Mouse (Mus musculus) heart, adult 2 months (tissue): ENCODE measurements around the gene Zfp988. TPM values are rescaled to one million over a fixed set of nuclear protein-coding genes. Genes with fewer than 3 reads are reported as not detected.
"Not testable (repeated sequence)": the region's sequence is repeated elsewhere in the genome, so short reads cannot be mapped to it uniquely, and the experiment has no call there.

Source experiments
- DNase-seq, 2 experiments: peaks; one replicate each; pipeline ENCODE4 v3.0.0; 2021
- H3K27ac ChIP-seq: fragments of 200-600 bp; 2 replicates; pipeline ENCODE4 v1.8.1; 2022
- H3K27me3 ChIP-seq: fragments of 200-500 bp; 2 replicates; pipeline ENCODE4 v1.6.1; 2012; ENCODE audit warnings: mild to moderate bottlenecking, low read length, inconsistent platforms, mixed read lengths; ENCODE audit not compliant: control insufficient read depth, insufficient read depth
- H3K36me3 ChIP-seq: fragments of 200-500 bp; 2 replicates; pipeline ENCODE4 v1.6.1; 2012; ENCODE audit warnings: low read length, inconsistent platforms; ENCODE audit not compliant: control insufficient read depth, insufficient read depth
- H3K4me1 ChIP-seq: fragments of 200-500 bp; 2 replicates; pipeline ENCODE4 v1.6.1; 2011; ENCODE audit warnings: low read length; ENCODE audit not compliant: control insufficient read depth, insufficient read depth
- H3K4me3 ChIP-seq: fragments of 200-600 bp; 2 replicates; pipeline ENCODE4 v1.8.1; 2022
- H3K79me2 ChIP-seq: fragments of 200-500 bp; replicated peaks from 2 replicates; pipeline ENCODE4 v1.6.1; 2012; ENCODE audit warnings: mild to moderate bottlenecking, inconsistent platforms, low read length, moderate library complexity, mixed read lengths; ENCODE audit not compliant: control insufficient read depth, insufficient read depth
- H3K9ac ChIP-seq: fragments of 200-500 bp; 2 replicates; pipeline ENCODE4 v1.6.1; 2012; ENCODE audit warnings: low read depth, mild to moderate bottlenecking, control low read depth, inconsistent platforms, low read length, mixed read lengths
- WGBS: fragments of 180-500 bp; shearing (Covaris S2); methylation state at CpG from one replicate; pipeline ENCODE4 v1.1.7; 2018; 5-methylcytosine and 5-hydroxymethylcytosine counted together
- intact Hi-C: fragments of 180-260 bp; cut with DNase I; formaldehyde crosslinking; loops from one replicate; pipeline ENCODE4 v1.15.1; 2025
- polyA plus RNA-seq: library from polyadenylated mRNA; depleted of rRNA; stranded (reverse); fragments of >200 nt; gene quantifications from 2 replicates; pipeline ENCODE4 v1.2.3, GENCODE M21; 2012
- total RNA-seq, 2 experiments: library from RNA; stranded (reverse); gene quantifications; 2 replicates each; pipeline ENCODE4 v1.2.3; 2021

The Zfp988 gene
- total and polyA plus RNA-seq, 3 experiments = not detected

GRCm38 (mm10) chr4:147350541-147350940 is 45.1 kb downstream of the Zfp988 start:
- 67% methylated on average over 2 of the region's 2 CpGs for WGBS
- intact Hi-C loops, H3K4me3 ChIP-seq, H3K27me3 ChIP-seq, H3K4me1 ChIP-seq, H3K9ac ChIP-seq, H3K36me3 ChIP-seq, H3K79me2 ChIP-seq, H3K27ac ChIP-seq: not testable (repeated sequence)
- DNase-seq = peak in 1 of 2 experiments; percentile 5

- 72% methylated on average over 11 of the region's 13 CpGs for WGBS
- intact Hi-C loops = not testable (repeated sequence)
These were observed 46.0 kb downstream of the Zfp988 start for GRCm38 (mm10) chr4:147351376-147351980.

DNA sequence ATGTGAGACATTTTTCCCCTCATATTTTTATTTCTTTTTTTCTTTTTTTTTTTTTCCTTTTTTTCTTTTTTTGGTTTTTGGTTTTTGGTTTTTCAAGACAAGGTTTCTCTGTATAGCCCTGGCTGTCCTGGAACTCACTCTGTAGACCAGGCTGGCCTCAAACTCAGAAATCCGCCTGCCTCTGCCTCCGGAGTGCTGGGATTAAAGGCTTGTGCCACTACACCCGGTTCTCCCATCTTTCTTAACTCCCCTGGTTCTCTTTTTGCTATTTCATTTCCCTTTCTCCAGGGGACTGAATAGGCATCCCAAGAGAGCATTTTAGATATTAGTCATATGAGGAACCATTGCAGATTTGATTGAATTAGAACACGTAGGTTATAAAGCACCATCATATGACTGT is 48.2 kb downstream of the Zfp988 start:
- H3K4me1 ChIP-seq, H3K4me3 ChIP-seq, H3K79me2 ChIP-seq, H3K27ac ChIP-seq, H3K36me3 ChIP-seq, H3K27me3 ChIP-seq, intact Hi-C loops, H3K9ac ChIP-seq: not testable (repeated sequence)
- WGBS = 66% methylated on average over 4 of the region's 4 CpGs
- peak in 1 of 2 experiments; percentile 10 for DNase-seq

More at GRCm38 (mm10) chr4:147351376-147351980, 46.0 kb downstream of the Zfp988 start:
- not testable (repeated sequence) for H3K4me1 ChIP-seq, H3K36me3 ChIP-seq, H3K9ac ChIP-seq, H3K27me3 ChIP-seq, H3K4me3 ChIP-seq, H3K27ac ChIP-seq, H3K79me2 ChIP-seq, DNase-seq

DNA sequence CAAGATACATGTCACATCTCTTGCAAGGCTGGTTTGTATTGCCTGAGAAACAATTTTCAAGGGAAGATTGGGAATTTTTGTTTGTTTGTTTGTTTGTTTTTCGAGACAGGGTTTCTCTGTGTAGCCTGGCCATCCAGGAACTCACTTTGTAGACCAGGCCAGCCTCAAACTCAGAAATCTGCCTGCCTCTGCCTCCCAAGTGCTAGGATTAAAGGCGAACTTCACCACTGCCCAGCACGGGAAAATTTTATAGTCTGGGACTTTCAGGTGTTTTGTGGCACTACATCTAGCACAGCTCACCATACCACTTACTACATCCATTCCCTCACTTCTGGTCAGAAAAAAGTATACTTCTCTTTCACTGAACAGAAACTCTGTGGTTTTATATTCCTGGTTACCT is 50.6 kb downstream of the Zfp988 start:
- WGBS = no CpG with 5 or more reads among the region's 3 CpGs
- H3K79me2 ChIP-seq, intact Hi-C loops, H3K4me3 ChIP-seq, H3K36me3 ChIP-seq, H3K27me3 ChIP-seq, H3K4me1 ChIP-seq, H3K9ac ChIP-seq, H3K27ac ChIP-seq, DNase-seq: not testable (repeated sequence)

GRCm38 (mm10) chr4:147357195-147357594 is 51.7 kb downstream of the Zfp988 start:
- H3K4me1 ChIP-seq, H3K27me3 ChIP-seq, H3K79me2 ChIP-seq, H3K4me3 ChIP-seq, H3K36me3 ChIP-seq, intact Hi-C loops, H3K9ac ChIP-seq, H3K27ac ChIP-seq, DNase-seq: not testable (repeated sequence)
- WGBS = no CpG with 5 or more reads among the region's 2 CpGs

GRCm38 (mm10) chr4:147361003-147361402 is 55.5 kb downstream of the Zfp988 start, which contains the start of gene Zfp978:
Gene Zfp978 (plus strand): TSS chr4:147361303.
- H3K36me3 ChIP-seq, H3K27me3 ChIP-seq, H3K4me1 ChIP-seq, DNase-seq, H3K9ac ChIP-seq, intact Hi-C loops, H3K4me3 ChIP-seq, H3K27ac ChIP-seq, H3K79me2 ChIP-seq: not testable (repeated sequence)
- no CpG with 5 or more reads among the region's 6 CpGs for WGBS

GRCm38 (mm10) chr4:147361872-147362271 is 56.4 kb downstream of the Zfp988 start:
- H3K27me3 ChIP-seq, H3K9ac ChIP-seq, H3K4me1 ChIP-seq, intact Hi-C loops, H3K79me2 ChIP-seq, DNase-seq, H3K27ac ChIP-seq, H3K36me3 ChIP-seq, H3K4me3 ChIP-seq: not testable (repeated sequence)
- WGBS = no CpG with 5 or more reads among the region's 1 CpGs

DNA sequence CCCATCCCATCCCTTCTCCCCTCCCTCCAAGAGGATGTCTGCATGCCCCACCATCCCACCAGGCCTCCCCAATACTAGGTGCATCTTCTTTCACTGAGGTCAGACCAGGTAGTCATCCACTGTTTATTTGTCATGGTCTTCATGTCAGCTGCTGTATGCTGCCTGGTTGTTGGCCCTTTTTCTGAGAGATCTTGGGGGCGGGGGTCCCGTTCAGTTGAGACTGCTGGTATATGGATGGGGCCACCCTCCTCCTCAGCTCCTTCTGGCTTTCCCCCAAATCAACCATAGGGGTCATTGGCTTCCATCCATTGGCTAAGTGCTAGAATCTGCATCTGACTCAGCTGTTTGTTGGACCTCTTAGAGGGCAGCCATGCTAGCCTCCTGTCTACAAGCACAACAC is 64.1 kb downstream of the Zfp988 start:
- H3K27ac ChIP-seq, H3K27me3 ChIP-seq, H3K4me1 ChIP-seq, H3K9ac ChIP-seq, intact Hi-C loops, H3K36me3 ChIP-seq, DNase-seq, H3K79me2 ChIP-seq, H3K4me3 ChIP-seq: not testable (repeated sequence)
- no CpG with 5 or more reads among the region's 2 CpGs for WGBS

- intact Hi-C loops, H3K79me2 ChIP-seq, H3K27ac ChIP-seq, H3K4me1 ChIP-seq, H3K36me3 ChIP-seq, H3K27me3 ChIP-seq, H3K9ac ChIP-seq, DNase-seq, H3K4me3 ChIP-seq: not testable (repeated sequence)
- 75% methylated on average over 4 of the region's 4 CpGs for WGBS
These were observed 77.7 kb downstream of the Zfp988 start for GRCm38 (mm10) chr4:147383199-147383598.
